Mouse (Mus musculus): ENCODE measurements at regions not wholly inside any gene's neighbourhood (a gene's known extent, or its start where the extent isn't known, plus 50 kb on each side); places are given as distances from the start of the nearest gene placed in this dataset.
A peak's percentile ranks its signal among the peaks of the same experiment; 100 is the strongest.

- H3K4me1 ChIP-seq (ENCODE audit: control insufficient read depth in 1 of 2, insufficient read depth in 2 of 2): peaks cover 3 to 42% of the 10 kb centered on the region in 2 experiments; a peak in 2 of 4 replicates
- TF ChIP-seq CHD2 (IDR thresholded peaks at IDR 0.05; ENCODE audit: low read length) (no peak), SIN3A (IDR thresholded peaks at IDR 0.05; ENCODE audit: low read length) (peak; percentile 47; the same call in 1 of the 2 replicates)
- H3K27me3 ChIP-seq (replicated peaks): no peaks in the 10 kb centered on the region
- H3K36me3 ChIP-seq (replicated peaks in 1 of 2; ENCODE audit: control insufficient read depth in 1 of 2, insufficient read depth in 1 of 2, low read length in 1 of 2): no peaks in the 10 kb centered on the region
- in situ Hi-C loops (cut with MboI; ENCODE audit: low pct_ligation_motif_present, low pct_unique_long_range_greater_than_20kb, low sequenced_read_pairs): no loop called here
- H3K27ac ChIP-seq (ENCODE audit: insufficient read depth, low read depth): peak overlapping the region; percentile 70
- H3K79me2 ChIP-seq (replicated peaks; ENCODE audit: control insufficient read depth, extremely low read depth, insufficient read depth, poor library complexity, severe bottlenecking): peaks cover 59% of the 10 kb centered on the region
- H3K4me2 ChIP-seq (ENCODE audit: insufficient read depth, low read depth, poor library complexity, severe bottlenecking): peak overlapping the region; percentile 96
- peak overlapping the region; percentile 91; the same call in 1 of the 2 replicates for H3K9ac ChIP-seq (ENCODE audit: insufficient read depth, low read depth)
- H3K4me3 ChIP-seq (replicated peaks in 1 of 3; ENCODE audit: low read depth in 2 of 3, low read length in 2 of 3, poor library complexity in 1 of 3): no peak overlapping the region
- H3K9me3 ChIP-seq (replicated peaks; ENCODE audit: low read length): no peaks in the 10 kb centered on the region
- dilution Hi-C loops (cut with MboI; ENCODE audit: extremely low pct_ligation_motif_present, extremely low pct_unique_long_range_greater_than_20kb, low sequenced_read_pairs): no loop called here
- no peak for DNase-seq (ENCODE audit: extremely low read depth)
Measured at GRCm38 (mm10) chr1:137902859-137903258, 272.6 kb downstream of the Ptprc start.

- Histone ChIP-seq H3K9me3 (replicated peaks; ENCODE audit: low read length) (no peaks in the 10 kb centered on the region), H3K4me2 (ENCODE audit: insufficient read depth, low read depth, poor library complexity, severe bottlenecking) (peak overlapping the region; percentile 95), H3K79me2 (replicated peaks; ENCODE audit: control insufficient read depth, extremely low read depth, insufficient read depth, poor library complexity, severe bottlenecking) (peaks cover 58% of the 10 kb centered on the region), H3K27me3 (replicated peaks) (no peaks in the 10 kb centered on the region), H3K4me1 (ENCODE audit: control insufficient read depth in 1 of 2, insufficient read depth in 2 of 2) (peaks cover 5 to 44% of the 10 kb centered on the region in 2 experiments; a peak in 3 of 4 replicates), H3K4me3 (replicated peaks in 1 of 3; ENCODE audit: low read depth in 2 of 3, low read length in 2 of 3, poor library complexity in 1 of 3) (peak overlapping the region in 1 of 3 experiments; percentile 58), H3K36me3 (replicated peaks in 1 of 2; ENCODE audit: control insufficient read depth in 1 of 2, insufficient read depth in 1 of 2, low read length in 1 of 2) (no peaks in the 10 kb centered on the region), H3K27ac (ENCODE audit: insufficient read depth, low read depth) (peak overlapping the region; percentile 52), H3K9ac (ENCODE audit: insufficient read depth, low read depth) (peak overlapping the region; percentile 91; the same call in 1 of the 2 replicates)
- DNase-seq (ENCODE audit: extremely low read depth): no peak
- dilution Hi-C loops (cut with MboI; ENCODE audit: extremely low pct_ligation_motif_present, extremely low pct_unique_long_range_greater_than_20kb, low sequenced_read_pairs): no loop called here
- TF ChIP-seq MAZ (IDR thresholded peaks at IDR 0.05; ENCODE audit: low read depth, low read length): no peak
- TF ChIP-seq CHD1 (IDR thresholded peaks at IDR 0.05; ENCODE audit: low read depth, low read length): 0 out of 2 replicates have a peak, but pooled peaks have one; percentile 65
- in situ Hi-C loops (cut with MboI; ENCODE audit: low pct_ligation_motif_present, low pct_unique_long_range_greater_than_20kb, low sequenced_read_pairs): no loop called here
Measured at GRCm38 (mm10) chr1:137901996-137902395, 273.5 kb downstream of the Ptprc start.

- peaks cover 2 to 36% of the 10 kb centered on the region in 2 experiments; a peak in 3 of 4 replicates for H3K4me1 ChIP-seq (ENCODE audit: control insufficient read depth in 1 of 2, insufficient read depth in 2 of 2)
- peak overlapping the region; percentile 91; the same call in 1 of the 2 replicates for H3K9ac ChIP-seq (ENCODE audit: insufficient read depth, low read depth)
- DNase-seq (ENCODE audit: extremely low read depth): no peak
- H3K36me3 ChIP-seq (replicated peaks in 1 of 2; ENCODE audit: control insufficient read depth in 1 of 2, insufficient read depth in 1 of 2, low read length in 1 of 2): no peaks in the 10 kb centered on the region
- TF ChIP-seq SIN3A (IDR thresholded peaks at IDR 0.05; ENCODE audit: low read length) (0 out of 2 replicates have a peak, but pooled peaks have one; percentile 4), CHD2 (IDR thresholded peaks at IDR 0.05; ENCODE audit: low read length) (no peak)
- dilution Hi-C loops (cut with MboI; ENCODE audit: extremely low pct_ligation_motif_present, extremely low pct_unique_long_range_greater_than_20kb, low sequenced_read_pairs): no loop called here
- in situ Hi-C loops (cut with MboI; ENCODE audit: low pct_ligation_motif_present, low pct_unique_long_range_greater_than_20kb, low sequenced_read_pairs): no loop called here
- peak overlapping the region; percentile 55 to 69 (median 58) for H3K4me3 ChIP-seq (replicated peaks in 1 of 3; ENCODE audit: low read depth in 2 of 3, low read length in 2 of 3, poor library complexity in 1 of 3)
- H3K79me2 ChIP-seq (replicated peaks; ENCODE audit: control insufficient read depth, extremely low read depth, insufficient read depth, poor library complexity, severe bottlenecking): peaks cover 50% of the 10 kb centered on the region
- H3K4me2 ChIP-seq (ENCODE audit: insufficient read depth, low read depth, poor library complexity, severe bottlenecking): peak overlapping the region; percentile 74; the same call in 1 of the 2 replicates
- H3K9me3 ChIP-seq (replicated peaks; ENCODE audit: low read length): no peaks in the 10 kb centered on the region
- H3K27me3 ChIP-seq (replicated peaks): no peaks in the 10 kb centered on the region
- no peak overlapping the region for H3K27ac ChIP-seq (ENCODE audit: insufficient read depth, low read depth)
Measured at GRCm38 (mm10) chr1:137901211-137901610, 274.3 kb downstream of the Ptprc start.

GRCm38 (mm10) chr1:137900621-137901071 lies 274.9 kb downstream of the Ptprc start:
- peak overlapping the region; percentile 83 for H3K27ac ChIP-seq (ENCODE audit: insufficient read depth, low read depth)
- no peaks in the 10 kb centered on the region for H3K36me3 ChIP-seq (replicated peaks in 1 of 2; ENCODE audit: control insufficient read depth in 1 of 2, insufficient read depth in 1 of 2, low read length in 1 of 2)
- in situ Hi-C loops (cut with MboI; ENCODE audit: low pct_ligation_motif_present, low pct_unique_long_range_greater_than_20kb, low sequenced_read_pairs) (no loop called here), dilution Hi-C loops (cut with MboI; ENCODE audit: extremely low pct_ligation_motif_present, extremely low pct_unique_long_range_greater_than_20kb, low sequenced_read_pairs) (no loop called here)
- no peak for DNase-seq (ENCODE audit: extremely low read depth)
- H3K27me3 ChIP-seq (replicated peaks): no peaks in the 10 kb centered on the region
- H3K4me1 ChIP-seq (ENCODE audit: control insufficient read depth in 1 of 2, insufficient read depth in 2 of 2): peaks cover 2 to 31% of the 10 kb centered on the region in 2 experiments; a peak in 3 of 4 replicates
- peak overlapping the region; percentile 74 for H3K4me2 ChIP-seq (ENCODE audit: insufficient read depth, low read depth, poor library complexity, severe bottlenecking)
- H3K9me3 ChIP-seq (replicated peaks; ENCODE audit: low read length): no peaks in the 10 kb centered on the region
- peak overlapping the region; percentile 55 to 69 (median 58) for H3K4me3 ChIP-seq (replicated peaks in 1 of 3; ENCODE audit: low read depth in 2 of 3, low read length in 2 of 3, poor library complexity in 1 of 3)
- no peak for TF ChIP-seq ZNF384 (IDR thresholded peaks at IDR 0.05; ENCODE audit: low read depth, low read length)
- TF ChIP-seq TCF12 (IDR thresholded peaks at IDR 0.05; ENCODE audit: low read depth, low read length): no peak
- TF ChIP-seq UBTF (IDR thresholded peaks at IDR 0.05; ENCODE audit: low read depth, low read length): no peak
- TF ChIP-seq GABPA (IDR thresholded peaks at IDR 0.05; ENCODE audit: insufficient replicate concordance, low read depth, low read length): no peak
- no peak for TF ChIP-seq MYC (IDR thresholded peaks at IDR 0.05; ENCODE audit: low read depth, low read length)
- no peak for TF ChIP-seq E2F4 (IDR thresholded peaks at IDR 0.05; ENCODE audit: insufficient replicate concordance, low read depth, low read length)
- TF ChIP-seq POLR2A (IDR thresholded peaks at IDR 0.05; ENCODE audit: low read depth, low read length): no peak
- TF ChIP-seq RAD21 (IDR thresholded peaks at IDR 0.05; ENCODE audit: low read depth, low read length): no peak
- TF ChIP-seq RCOR1 (conservative IDR thresholded peaks at IDR 0.05; ENCODE audit: low read depth, low read length): no peak
- TF ChIP-seq ZKSCAN1 (IDR thresholded peaks at IDR 0.05; ENCODE audit: borderline replicate concordance, low read depth, low read length): no peak
- no peak for TF ChIP-seq JUN (IDR thresholded peaks at IDR 0.05; ENCODE audit: insufficient read depth, low read depth, low read length)
- TF ChIP-seq TBP (conservative IDR thresholded peaks at IDR 0.05; ENCODE audit: low read depth, low read length): no peak
- peak overlapping the region; percentile 91 for H3K9ac ChIP-seq (ENCODE audit: insufficient read depth, low read depth)
- peaks cover 47% of the 10 kb centered on the region for H3K79me2 ChIP-seq (replicated peaks; ENCODE audit: control insufficient read depth, extremely low read depth, insufficient read depth, poor library complexity, severe bottlenecking)
